Mouse (Mus musculus) cerebellum, postnatal 14 days (tissue): ENCODE results near the gene Tceal9.

ENCODE experiments used
- DNase-seq, 2 experiments: peaks; one replicate each; pipeline ENCODE4 v3.0.0; 2021; ENCODE audit warnings: mixed read lengths in 2 of 2

Tceal9 gene

GRCm38 (mm10) chrX:136244574-136245229 is at the start of gene Tceal9:
TSS of gene Tceal9 (plus strand) at chrX:136245079.
- DNase-seq: peak; percentile 74 to 78

- no peak for DNase-seq
These were observed 49.5 kb upstream of the Tceal9 start for GRCm38 (mm10) chrX:136195193-136195944.

GRCm38 (mm10) chrX:136196873-136197272 is 48.0 kb upstream of the Tceal9 start:
- DNase-seq: peak; percentile 33 to 80

GRCm38 (mm10) chrX:136203257-136203656 is 41.6 kb upstream of the Tceal9 start:
- peak in 1 of 2 experiments; percentile 38 for DNase-seq

- peak; percentile 79 to 81 for DNase-seq
These were observed 41.2 kb upstream of the Tceal9 start, which contains the start of gene Tceal5 for GRCm38 (mm10) chrX:136203664-136204066. TSS of gene Tceal5 (minus strand) at chrX:136203876.

- no peak for DNase-seq
These were observed 40.5 kb upstream of the Tceal9 start for GRCm38 (mm10) chrX:136204406-136204805.

GRCm38 (mm10) chrX:136213396-136213795 is 31.5 kb upstream of the Tceal9 start:
- DNase-seq: no peak

GRCm38 (mm10) chrX:136214729-136215677 is 29.9 kb upstream of the Tceal9 start, which contains the start of the genes Tceal7 and Bex1:
TSS of gene Tceal7 (plus strand) at chrX:136214779.
TSS of gene Bex1 (minus strand) at chrX:136215513.
- DNase-seq: peak in 1 of 2 experiments; percentile 22

GRCm38 (mm10) chrX:136216303-136216702 is 28.6 kb upstream of the Tceal9 start:
- no peak for DNase-seq

GRCm38 (mm10) chrX:136223714-136224113 is 21.2 kb upstream of the Tceal9 start:
- no peak for DNase-seq

GRCm38 (mm10) chrX:136227768-136228167 is 17.1 kb upstream of the Tceal9 start:
- peak in 1 of 2 experiments; percentile 16 for DNase-seq

GRCm38 (mm10) chrX:136238118-136238517 is 6.8 kb upstream of the Tceal9 start:
- DNase-seq: peak; percentile 75 to 80

GRCm38 (mm10) chrX:136243181-136243580 is 1.7 kb upstream of the Tceal9 start:
- DNase-seq: no peak

- DNase-seq: peak; percentile 42 to 55
These were observed 717 bp downstream of the Tceal9 start for GRCm38 (mm10) chrX:136245521-136246071.

GRCm38 (mm10) chrX:136248811-136249210 is 3.9 kb downstream of the Tceal9 start:
- DNase-seq: no peak

- DNase-seq: no peak
These were observed 4.8 kb downstream of the Tceal9 start for GRCm38 (mm10) chrX:136249671-136250070.

- no peak for DNase-seq
These were observed 7.3 kb downstream of the Tceal9 start for GRCm38 (mm10) chrX:136252023-136252729.

GRCm38 (mm10) chrX:136267720-136268119 is 22.8 kb downstream of the Tceal9 start:
- no peak for DNase-seq

- DNase-seq: no peak
These were observed 23.3 kb downstream of the Tceal9 start for GRCm38 (mm10) chrX:136268173-136268572.

- peak; percentile 73 to 86 for DNase-seq
These were observed 25.0 kb downstream of the Tceal9 start, which contains the start of gene Bex3 for GRCm38 (mm10) chrX:136269743-136270392. TSS of gene Bex3 (plus strand) at chrX:136270253.
